8 mouse cellular contexts compared by ENCODE assay signal in genomic region chr9:123924589-123925066, GRCm38 (mm10). TPM values are rescaled to one million over a fixed set of nuclear protein-coding genes. Genes with fewer than 3 reads are reported as not detected.
A peak's percentile ranks its signal among the peaks of the same experiment; 100 is the strongest.
DNase-seq lines count a peak whose midpoint lies in the region; ATAC-seq and TF ChIP-seq lines count a peak whose summit lies in the region.

No protein-coding gene starts in this region.

- peak overlapping the region; percentile 70 for H3K9ac ChIP-seq in heart, embryonic 15.5 days
- H3K9ac ChIP-seq in liver, embryonic 16.5 days (ENCODE audit: low read depth, low read length) = peak overlapping the region; percentile 76
- H3K9ac ChIP-seq in neural tube, embryonic 12.5 days = peak overlapping the region; percentile 74
- H3K9ac ChIP-seq in stomach, postnatal 0 days (ENCODE audit: low read length) = peak overlapping the region; percentile 69

- ATAC-seq in heart, embryonic 15.5 days (replicated peaks; ENCODE audit: insufficient number of reproducible peaks, insufficient read depth, low FRiP score, low read depth) = peak; percentile 92
- ATAC-seq in liver, embryonic 16.5 days (ENCODE audit: low read depth) = peak; percentile 82
- ATAC-seq in neural tube, embryonic 12.5 days (ENCODE audit: low FRiP score, low read depth) = peak; percentile 87
- peak; percentile 90 for ATAC-seq in stomach, postnatal 0 days (ENCODE audit: low FRiP score, low TSS enrichment)

- H3K27me3 ChIP-seq in forebrain, embryonic 10.5 days (ENCODE audit: poor library complexity, severe bottlenecking) = peaks cover 10% of the 10 kb centered on the region
- 0 out of 2 replicates have a peak, but pooled peaks cover 7% of the 10 kb centered on the region for H3K27me3 ChIP-seq in heart, embryonic 15.5 days
- no peaks in the 10 kb centered on the region for H3K27me3 ChIP-seq in liver, embryonic 16.5 days (ENCODE audit: control insufficient read depth, insufficient read depth, low read depth, low read length)
- no peaks in the 10 kb centered on the region for H3K27me3 ChIP-seq in neural tube, embryonic 12.5 days (replicated peaks)
- H3K27me3 ChIP-seq in stomach, postnatal 0 days (ENCODE audit: control insufficient read depth, insufficient read depth, low read length) = no peaks in the 10 kb centered on the region

- H3K4me1 ChIP-seq in brown adipose tissue, adult 24 weeks (ENCODE audit: control insufficient read depth, insufficient read depth, insufficient read length, low read length) = peaks cover 14% of the 10 kb centered on the region; the same call in 1 of the 2 replicates
- peaks cover 49% of the 10 kb centered on the region for H3K4me1 ChIP-seq in forebrain, embryonic 10.5 days
- H3K4me1 ChIP-seq in heart, embryonic 15.5 days (replicated peaks) = peaks cover 15% of the 10 kb centered on the region
- H3K4me1 ChIP-seq in liver, embryonic 16.5 days (ENCODE audit: control insufficient read depth, low read depth, low read length) = peaks cover 40% of the 10 kb centered on the region
- H3K4me1 ChIP-seq in neural tube, embryonic 12.5 days = peaks cover 9% of the 10 kb centered on the region; the same call in 1 of the 2 replicates
- no peaks in the 10 kb centered on the region for H3K4me1 ChIP-seq in stomach, postnatal 0 days (replicated peaks; ENCODE audit: control insufficient read depth, insufficient read depth)

- DNase-seq in CD4-positive, CD25-positive, alpha-beta regulatory T cell, adult 2 months (ENCODE audit: low read depth, low spot score) = peak; percentile 93
- peak; percentile 80 for DNase-seq in forebrain, embryonic 10.5 days (ENCODE audit: extremely low spot score, low spot score)
- peak; percentile 83 to 94 for DNase-seq in kidney, postnatal 25 days
- DNase-seq in stomach, postnatal 0 days (ENCODE audit: low spot score) = peak; percentile 93

- H3K4me2 ChIP-seq in heart, embryonic 15.5 days = peak overlapping the region; percentile 93
- peak overlapping the region; percentile 96 for H3K4me2 ChIP-seq in liver, embryonic 16.5 days (ENCODE audit: low read depth, low read length)
- H3K4me2 ChIP-seq in neural tube, embryonic 12.5 days (replicated peaks) = peak overlapping the region; percentile 81
- peak overlapping the region; percentile 70 for H3K4me2 ChIP-seq in stomach, postnatal 0 days (replicated peaks; ENCODE audit: low read depth)

- no peak for TF ChIP-seq EP300 in stomach, postnatal 0 days (optimal IDR thresholded peaks at IDR 0.05)

- H3K36me3 ChIP-seq in forebrain, embryonic 10.5 days (replicated peaks) = no peaks in the 10 kb centered on the region
- H3K36me3 ChIP-seq in heart, embryonic 15.5 days = no peaks in the 10 kb centered on the region
- H3K36me3 ChIP-seq in liver, embryonic 16.5 days (ENCODE audit: control insufficient read depth, insufficient read depth) = no peaks in the 10 kb centered on the region
- no peaks in the 10 kb centered on the region for H3K36me3 ChIP-seq in neural tube, embryonic 12.5 days
- H3K36me3 ChIP-seq in stomach, postnatal 0 days (ENCODE audit: control insufficient read depth, insufficient read depth, low read length) = no peaks in the 10 kb centered on the region

- WGBS in forebrain, embryonic 10.5 days = under 1% methylated on average over 46 of the region's 49 CpGs
- 0% methylated on average over 37 of the region's 49 CpGs for WGBS in heart, embryonic 15.5 days
- WGBS in liver, embryonic 16.5 days (ENCODE audit: insufficient replicate concordance) = under 1% methylated on average over 40 of the region's 49 CpGs
- under 1% methylated on average over 48 of the region's 49 CpGs for WGBS in neural tube, embryonic 12.5 days
- under 1% methylated on average over 34 of the region's 49 CpGs for WGBS in stomach, postnatal 0 days

- peak overlapping the region; percentile 93 for H3K27ac ChIP-seq in brown adipose tissue, adult 24 weeks (replicated peaks; ENCODE audit: low read depth, low read length)
- H3K27ac ChIP-seq in forebrain, embryonic 10.5 days = peak overlapping the region; percentile 94
- peak overlapping the region; percentile 96 for H3K27ac ChIP-seq in heart, embryonic 15.5 days
- peak overlapping the region; percentile 96 for H3K27ac ChIP-seq in liver, embryonic 16.5 days (ENCODE audit: low read length)
- H3K27ac ChIP-seq in neural tube, embryonic 12.5 days = peak overlapping the region; percentile 92
- H3K27ac ChIP-seq in stomach, postnatal 0 days (replicated peaks) = peak overlapping the region; percentile 95

- H3K4me3 ChIP-seq in brown adipose tissue, adult 24 weeks (ENCODE audit: insufficient read depth, low read depth, low read length) = peak overlapping the region; percentile 81
- peak overlapping the region; percentile 70 for H3K4me3 ChIP-seq in forebrain, embryonic 10.5 days
- peak overlapping the region; percentile 70 for H3K4me3 ChIP-seq in heart, embryonic 15.5 days
- peak overlapping the region; percentile 72 for H3K4me3 ChIP-seq in liver, embryonic 16.5 days (ENCODE audit: low read depth, low read length)
- peak overlapping the region; percentile 52 for H3K4me3 ChIP-seq in neural tube, embryonic 12.5 days
- peak overlapping the region; percentile 60 for H3K4me3 ChIP-seq in stomach, postnatal 0 days (ENCODE audit: low read depth, low read length)

- TF ChIP-seq CTCF in stomach, postnatal 0 days (IDR thresholded peaks at IDR 0.05; ENCODE audit: low read depth) = no peak

- H3K9me3 ChIP-seq in forebrain, embryonic 10.5 days = no peaks in the 10 kb centered on the region
- no peaks in the 10 kb centered on the region for H3K9me3 ChIP-seq in heart, embryonic 15.5 days (replicated peaks)
- H3K9me3 ChIP-seq in liver, embryonic 16.5 days (replicated peaks; ENCODE audit: control insufficient read depth, low read length) = no peaks in the 10 kb centered on the region
- no peaks in the 10 kb centered on the region for H3K9me3 ChIP-seq in neural tube, embryonic 12.5 days
- H3K9me3 ChIP-seq in stomach, postnatal 0 days (ENCODE audit: control insufficient read depth, low read length) = no peaks in the 10 kb centered on the region

RNA-seq across cellular contexts. Expression of gene Ccr1, which starts 43.9 kb away (rescaled TPM):
- 0.54 and 0.59 TPM in 2 replicates for polyA plus RNA-seq in brown adipose tissue, adult 24 weeks (2012; ENCODE audit: insufficient read depth, insufficient read length, missing spikeins)
- polyA plus RNA-seq in forebrain, embryonic 10.5 days (2016; fragmentation: Nextera tagmentation; extraction: Ambion mirVana) = 0.53 and 0.81 TPM in 2 replicates
- 1.9 TPM in 2 replicates for polyA plus RNA-seq in heart, embryonic 15.5 days (2015; fragmentation: Nextera tagmentation; extraction: Ambion mirVana)
- 2.9 and 3.5 TPM in 2 replicates for polyA plus RNA-seq in liver, embryonic 16.5 days (2015; fragmentation: Nextera tagmentation; extraction: Ambion mirVana)
- 1.3 TPM in 2 replicates for polyA plus RNA-seq in neural tube, embryonic 12.5 days (2016; fragmentation: Nextera tagmentation; extraction: Ambion mirVana)
- 3.9 TPM in 2 replicates for polyA plus RNA-seq in stomach, postnatal 0 days (2015; fragmentation: Nextera tagmentation; extraction: Ambion mirVana)

RNA-seq across cellular contexts. Expression of gene Ccr1l1, which starts 53.6 kb away (rescaled TPM):
- not detected in 2 replicates for polyA plus RNA-seq in brown adipose tissue, adult 24 weeks (2012; ENCODE audit: insufficient read depth, insufficient read length, missing spikeins)
- not detected in 2 replicates for polyA plus RNA-seq in forebrain, embryonic 10.5 days (2016; fragmentation: Nextera tagmentation; extraction: Ambion mirVana)
- polyA plus RNA-seq in heart, embryonic 15.5 days (2015; fragmentation: Nextera tagmentation; extraction: Ambion mirVana) = not detected in 2 replicates
- polyA plus RNA-seq in liver, embryonic 16.5 days (2015; fragmentation: Nextera tagmentation; extraction: Ambion mirVana) = 0.07 TPM in 1 of 2 replicates, not detected in the other
- polyA plus RNA-seq in neural tube, embryonic 12.5 days (2016; fragmentation: Nextera tagmentation; extraction: Ambion mirVana) = not detected in 2 replicates
- polyA plus RNA-seq in stomach, postnatal 0 days (2015; fragmentation: Nextera tagmentation; extraction: Ambion mirVana) = not detected in 2 replicates

Comparison
In these comparisons a context has a peak if more than half of its experiments do, and no peak if none do; other contexts are left out.
1. Peak in every context shown above with its lines: DNase-seq, ATAC-seq, H3K4me3 ChIP-seq and H3K27ac ChIP-seq.